ENCODE assay signal across 8 mouse cellular contexts in genomic region chr7:139364005-139364557, GRCm38 (mm10). TPM values are rescaled to one million over a fixed set of nuclear protein-coding genes. Genes with fewer than 3 reads are reported as not detected.
DNase-seq lines count a peak whose midpoint lies in the region; ATAC-seq and TF ChIP-seq lines count a peak whose summit lies in the region.

No protein-coding gene starts in this region.

- H3K27ac ChIP-seq in hindbrain, postnatal 0 days, result peak overlapping the region; percentile 45; the same call in 1 of the 2 replicates

- no peak overlapping the region for H3K4me3 ChIP-seq in hindbrain, postnatal 0 days (ENCODE audit: low read length)

- no peak overlapping the region for H3K4me2 ChIP-seq in hindbrain, postnatal 0 days (ENCODE audit: low read depth, low read length)

- no peaks in the 10 kb centered on the region for H3K9me3 ChIP-seq in hindbrain, postnatal 0 days (ENCODE audit: low read length)

- peaks cover 22% of the 10 kb centered on the region for H3K4me1 ChIP-seq in hindbrain, postnatal 0 days (ENCODE audit: insufficient read depth, low read length)

- intact Hi-C loops in gastrocnemius, postnatal 14 days (cut with DNase I; ENCODE audit: low total_unique reads), result no loop called here
- intact Hi-C loops in left cerebral cortex, postnatal 10 days (cut with DNase I), result no loop called here

- H3K36me3 ChIP-seq in hindbrain, postnatal 0 days (ENCODE audit: insufficient read depth, low read length), result no peaks in the 10 kb centered on the region

- DNase-seq in adrenal gland, adult 8-10 months, result peak; percentile 87
- peak; percentile 92 for DNase-seq in embryo, embryonic 10.5 days (ENCODE audit: low spot score)
- peak; percentile 78 for DNase-seq in gastrocnemius, postnatal 14 days
- DNase-seq in hindbrain, postnatal 0 days (ENCODE audit: low spot score), result peak; percentile 69
- DNase-seq in left cerebral cortex, postnatal 10 days (ENCODE audit: extremely low spot score in 1 of 2, low spot score in 2 of 2), result peak; percentile 20 to 86
- DNase-seq in lung, postnatal 4 days, result peak; percentile 86 to 88
- DNase-seq in right cerebral cortex, postnatal 36 days (ENCODE audit: low spot score in 2 of 2), result peak; percentile 52 to 71

- peak; percentile 68 for ATAC-seq in hindbrain, postnatal 0 days
- no peak for ATAC-seq in erythroid progenitor cell, adult 5-6 weeks (replicated peaks; ENCODE audit: low FRiP score, poor library complexity, severe bottlenecking)

- WGBS in hindbrain, postnatal 0 days, result 5% methylated on average over 9 of the region's 9 CpGs

- H3K9ac ChIP-seq in hindbrain, postnatal 0 days (replicated peaks; ENCODE audit: low read length), result no peak overlapping the region

- H3K27me3 ChIP-seq in hindbrain, postnatal 0 days (ENCODE audit: insufficient read depth, low read length), result no peaks in the 10 kb centered on the region

- TF ChIP-seq CTCF in hindbrain, postnatal 0 days (IDR thresholded peaks at IDR 0.05; ENCODE audit: low read depth), result no peak

RNA-seq across cellular contexts. Expression of gene Inpp5a, which starts 24.8 kb away (rescaled TPM):
- 10 to 100 TPM; 85.2 to 98.8 (median 89.6) TPM for total RNA-seq in adrenal gland, adult 8-10 months (2022)
- total RNA-seq in gastrocnemius, postnatal 14 days (2021), result 10 to 100 TPM; 36.5 to 39.8 TPM
- 16.6 and 17.5 TPM in 2 replicates for total RNA-seq in hindbrain, postnatal 0 days (2014; rRNA removed)
- polyA plus RNA-seq in hindbrain, postnatal 0 days (2015; fragmentation: Nextera tagmentation; extraction: Ambion mirVana), result 23.6 and 25.3 TPM in 2 replicates
- 10 to 100 TPM; 43.3 to 44.4 TPM for total RNA-seq in left cerebral cortex, postnatal 10 days (2021)
- total RNA-seq in erythroid progenitor cell, adult 5-6 weeks (2015; ENCODE audit: low replicate concordance), result 17.7 and 20.1 TPM in 2 replicates
- 9.0 and 14.7 TPM in 2 replicates for total RNA-seq in erythroid progenitor cell, adult 5-6 weeks (2017; ENCODE audit: low replicate concordance)
